Mouse (Mus musculus) midbrain, embryonic 15.5 days (tissue): ENCODE measurements around the gene Tmem198. TPM values are rescaled to one million over a fixed set of nuclear protein-coding genes. Genes with fewer than 3 reads are reported as not detected.

Experiments used
- ATAC-seq: fragments of 200-750 bp; cut with Nextera tagmentation; replicated peaks from 2 replicates; pipeline ENCODE4 v1.8.0; 2017; ENCODE audit warnings: moderate TSS enrichment
- H3K27ac ChIP-seq: fragments of 300-500 bp; sonication (generic); 2 replicates; pipeline ENCODE4 v1.5.1; 2015; ENCODE audit warnings: mild to moderate bottlenecking, inconsistent platforms
- H3K27me3 ChIP-seq: fragments of 300-500 bp; sonication (generic); replicated peaks from 2 replicates; pipeline ENCODE4 v1.6.1; 2015; ENCODE audit warnings: inconsistent platforms
- H3K36me3 ChIP-seq: fragments of 300-500 bp; sonication (generic); replicated peaks from 2 replicates; pipeline ENCODE4 v1.6.1; 2015; ENCODE audit warnings: inconsistent platforms
- H3K4me1 ChIP-seq: fragments of 300-500 bp; sonication (generic); 2 replicates; pipeline ENCODE4 v1.6.1; 2015; ENCODE audit warnings: inconsistent platforms
- H3K4me2 ChIP-seq: fragments of 300-500 bp; sonication (generic); 2 replicates; pipeline ENCODE4 v1.6.1; 2015; ENCODE audit warnings: inconsistent platforms, mild to moderate bottlenecking, moderate library complexity
- H3K4me3 ChIP-seq: fragments of 300-500 bp; sonication (generic); 2 replicates; pipeline ENCODE4 v1.5.1; 2015; ENCODE audit warnings: mild to moderate bottlenecking, inconsistent platforms
- H3K9ac ChIP-seq: fragments of 300-500 bp; sonication (generic); 2 replicates; pipeline ENCODE4 v1.6.1; 2015; ENCODE audit warnings: mild to moderate bottlenecking, inconsistent platforms
- H3K9me3 ChIP-seq: fragments of 300-500 bp; sonication (generic); 2 replicates; pipeline ENCODE4 v1.6.1; 2016; ENCODE audit warnings: inconsistent platforms
- WGBS: fragments of 180-500 bp; shearing (Covaris S2); methylation state at CpG from one replicate; pipeline ENCODE4 v1.1.7; 2015; ENCODE audit warnings: mixed read lengths; 5-methylcytosine and 5-hydroxymethylcytosine counted together
- polyA plus RNA-seq: library from polyadenylated mRNA; unstranded; fragments of >200 nt; fragmentation: Nextera tagmentation; extraction: Ambion mirVana; gene quantifications from 2 replicates; pipeline ENCODE4 v1.2.1, GENCODE M21; 2015

Tmem198 gene
- polyA plus RNA-seq, 1 experiment from 2014 or later = 60.0 TPM

- Histone ChIP-seq H3K4me1 (peaks cover 45% of the 10 kb centered on the region), H3K27me3 (no peaks in the 10 kb centered on the region), H3K9me3 (no peaks in the 10 kb centered on the region), H3K27ac (peak overlapping the region; percentile 76), H3K4me2 (peak overlapping the region; percentile 52; the same call in 1 of the 2 replicates), H3K9ac (no peak overlapping the region), H3K4me3 (no peak overlapping the region), H3K36me3 (no peaks in the 10 kb centered on the region)
- peak; percentile 3; the same call in 1 of the 2 replicates for ATAC-seq
- 7% methylated on average over 14 of the region's 14 CpGs for WGBS
Measured at GRCm38 (mm10) chr1:75456746-75457564, 22.4 kb upstream of the Tmem198 start.

- 0 out of 2 replicates have a peak overlapping the region, but pooled peaks have one; percentile 24 for H3K4me3 ChIP-seq
- H3K9ac ChIP-seq = 0 out of 2 replicates have a peak overlapping the region, but pooled peaks have one; percentile 32
- no peaks in the 10 kb centered on the region for H3K9me3 ChIP-seq
- 4% methylated on average over 8 of the region's 10 CpGs for WGBS
- H3K4me2 ChIP-seq = peak overlapping the region; percentile 52
- H3K27me3 ChIP-seq = no peaks in the 10 kb centered on the region
- peak overlapping the region; percentile 76 for H3K27ac ChIP-seq
- peak; percentile 5; the same call in 1 of the 2 replicates for ATAC-seq
- peaks cover 44% of the 10 kb centered on the region for H3K4me1 ChIP-seq
- no peaks in the 10 kb centered on the region for H3K36me3 ChIP-seq
Measured at GRCm38 (mm10) chr1:75457710-75458024, 21.7 kb upstream of the Tmem198 start.

GRCm38 (mm10) chr1:75458025-75458788 is 21.1 kb upstream of the Tmem198 start:
- H3K9ac ChIP-seq = peak overlapping the region; percentile 32; the same call in 1 of the 2 replicates
- peak overlapping the region; percentile 76 for H3K27ac ChIP-seq

GRCm38 (mm10) chr1:75458789-75459684 is 20.3 kb upstream of the Tmem198 start:
- peaks cover 46% of the 10 kb centered on the region for H3K4me1 ChIP-seq
- peak overlapping the region; percentile 76 for H3K27ac ChIP-seq
- peak overlapping the region; percentile 32; the same call in 1 of the 2 replicates for H3K9ac ChIP-seq
- H3K27me3 ChIP-seq = no peaks in the 10 kb centered on the region
- WGBS = 16% methylated on average over 23 of the region's 23 CpGs
- H3K9me3 ChIP-seq = no peaks in the 10 kb centered on the region
- no peaks in the 10 kb centered on the region for H3K36me3 ChIP-seq
- ATAC-seq = no peak
- peak overlapping the region; percentile 24 for H3K4me3 ChIP-seq
- H3K4me2 ChIP-seq = peak overlapping the region; percentile 52

More at GRCm38 (mm10) chr1:75458025-75458788, 21.1 kb upstream of the Tmem198 start:
- no peaks in the 10 kb centered on the region for H3K36me3 ChIP-seq
- WGBS = 2% methylated on average over 42 of the region's 42 CpGs
- peaks cover 42% of the 10 kb centered on the region for H3K4me1 ChIP-seq
- ATAC-seq = peak; percentile 51
- peak overlapping the region; percentile 52 for H3K4me2 ChIP-seq
- no peaks in the 10 kb centered on the region for H3K9me3 ChIP-seq
- H3K27me3 ChIP-seq = no peaks in the 10 kb centered on the region
- H3K4me3 ChIP-seq = peak overlapping the region; percentile 24

GRCm38 (mm10) chr1:75460297-75460696 is 19.0 kb upstream of the Tmem198 start:
- H3K4me1 ChIP-seq = peaks cover 56% of the 10 kb centered on the region
- no peak overlapping the region for H3K4me3 ChIP-seq
- ATAC-seq = no peak
- H3K4me2 ChIP-seq = no peak overlapping the region
- no peak overlapping the region for H3K27ac ChIP-seq
- H3K9ac ChIP-seq = no peak overlapping the region
- WGBS = 65% methylated on average over 7 of the region's 7 CpGs
- H3K27me3 ChIP-seq = no peaks in the 10 kb centered on the region
- H3K9me3 ChIP-seq = no peaks in the 10 kb centered on the region
- no peaks in the 10 kb centered on the region for H3K36me3 ChIP-seq

GRCm38 (mm10) chr1:75462636-75463035 is 16.7 kb upstream of the Tmem198 start:
- H3K36me3 ChIP-seq = no peaks in the 10 kb centered on the region
- no peak overlapping the region for H3K4me2 ChIP-seq
- peak overlapping the region; percentile 68; the same call in 1 of the 2 replicates for H3K27ac ChIP-seq
- H3K4me1 ChIP-seq = peaks cover 47% of the 10 kb centered on the region
- no peak for ATAC-seq
- H3K9ac ChIP-seq = no peak overlapping the region
- H3K27me3 ChIP-seq = no peaks in the 10 kb centered on the region
- WGBS = 32% methylated on average over 1 of the region's 1 CpGs
- H3K9me3 ChIP-seq = no peaks in the 10 kb centered on the region
- no peak overlapping the region for H3K4me3 ChIP-seq

GRCm38 (mm10) chr1:75463652-75464204 is 15.6 kb upstream of the Tmem198 start:
- WGBS = 54% methylated on average over 5 of the region's 5 CpGs
- Histone ChIP-seq H3K9me3 (no peaks in the 10 kb centered on the region), H3K27ac (peak overlapping the region; percentile 68), H3K4me1 (peaks cover 36% of the 10 kb centered on the region), H3K9ac (0 out of 2 replicates have a peak overlapping the region, but pooled peaks have one; percentile 12), H3K36me3 (no peaks in the 10 kb centered on the region), H3K27me3 (no peaks in the 10 kb centered on the region), H3K4me2 (no peak overlapping the region), H3K4me3 (no peak overlapping the region)
- peak; percentile 66 for ATAC-seq

GRCm38 (mm10) chr1:75467215-75467927 is 12.0 kb upstream of the Tmem198 start:
- H3K9ac ChIP-seq = peak overlapping the region; percentile 15; the same call in 1 of the 2 replicates
- H3K36me3 ChIP-seq = peaks cover 5% of the 10 kb centered on the region; the same call in 1 of the 2 replicates
- H3K4me1 ChIP-seq = peaks cover 27% of the 10 kb centered on the region
- H3K9me3 ChIP-seq = no peaks in the 10 kb centered on the region
- H3K4me3 ChIP-seq = no peak overlapping the region
- H3K27me3 ChIP-seq = no peaks in the 10 kb centered on the region; the same call in 1 of the 2 replicates
- peak overlapping the region; percentile 53; the same call in 1 of the 2 replicates for H3K27ac ChIP-seq
- WGBS = 6% methylated on average over 14 of the region's 14 CpGs
- peak; percentile 71 for ATAC-seq
- H3K4me2 ChIP-seq = no peak overlapping the region

GRCm38 (mm10) chr1:75469287-75469825 is 10.0 kb upstream of the Tmem198 start:
- 79% methylated on average over 17 of the region's 17 CpGs for WGBS
- Histone ChIP-seq H3K27ac (no peak overlapping the region), H3K9ac (no peak overlapping the region), H3K9me3 (no peaks in the 10 kb centered on the region), H3K27me3 (no peaks in the 10 kb centered on the region; the same call in 1 of the 2 replicates), H3K4me2 (no peak overlapping the region), H3K4me1 (peaks cover 22% of the 10 kb centered on the region), H3K36me3 (peaks cover 17% of the 10 kb centered on the region; the same call in 1 of the 2 replicates), H3K4me3 (no peak overlapping the region)
- no peak for ATAC-seq

- Histone ChIP-seq H3K27me3 (no peaks in the 10 kb centered on the region), H3K36me3 (peaks cover 34% of the 10 kb centered on the region), H3K9me3 (no peaks in the 10 kb centered on the region), H3K4me3 (no peak overlapping the region), H3K27ac (no peak overlapping the region), H3K4me2 (no peak overlapping the region), H3K4me1 (peaks cover 40% of the 10 kb centered on the region), H3K9ac (no peak overlapping the region)
- no peak for ATAC-seq
- 89% methylated on average over 11 of the region's 11 CpGs for WGBS
Measured at GRCm38 (mm10) chr1:75476441-75476840, 2.9 kb upstream of the Tmem198 start.
